Mouse (Mus musculus) heart, adult 2 months (tissue): ENCODE results near the gene Cnn2. TPM values are rescaled to one million over a fixed set of nuclear protein-coding genes. Genes with fewer than 3 reads are reported as not detected.

ENCODE experiments used
- DNase-seq, 2 experiments: peaks; one replicate each; pipeline ENCODE4 v3.0.0; 2021
- H3K27ac ChIP-seq: fragments of 200-600 bp; 2 replicates; pipeline ENCODE4 v1.8.1; 2022
- H3K27me3 ChIP-seq: fragments of 200-500 bp; 2 replicates; pipeline ENCODE4 v1.6.1; 2012; ENCODE audit warnings: mild to moderate bottlenecking, low read length, inconsistent platforms, mixed read lengths; ENCODE audit not compliant: control insufficient read depth, insufficient read depth
- H3K36me3 ChIP-seq: fragments of 200-500 bp; 2 replicates; pipeline ENCODE4 v1.6.1; 2012; ENCODE audit warnings: low read length, inconsistent platforms; ENCODE audit not compliant: control insufficient read depth, insufficient read depth
- H3K4me1 ChIP-seq: fragments of 200-500 bp; 2 replicates; pipeline ENCODE4 v1.6.1; 2011; ENCODE audit warnings: low read length; ENCODE audit not compliant: control insufficient read depth, insufficient read depth
- H3K4me3 ChIP-seq: fragments of 200-600 bp; 2 replicates; pipeline ENCODE4 v1.8.1; 2022
- H3K79me2 ChIP-seq: fragments of 200-500 bp; replicated peaks from 2 replicates; pipeline ENCODE4 v1.6.1; 2012; ENCODE audit warnings: mild to moderate bottlenecking, inconsistent platforms, low read length, moderate library complexity, mixed read lengths; ENCODE audit not compliant: control insufficient read depth, insufficient read depth
- H3K9ac ChIP-seq: fragments of 200-500 bp; 2 replicates; pipeline ENCODE4 v1.6.1; 2012; ENCODE audit warnings: low read depth, mild to moderate bottlenecking, control low read depth, inconsistent platforms, low read length, mixed read lengths
- CTCF ChIP-seq: fragments of 200-600 bp; IDR thresholded peaks from 2 replicates; pipeline ENCODE4 v1.8.1; 2022; ENCODE audit warnings: antibody characterized with exemption, mild to moderate bottlenecking, moderate library complexity
- EP300 ChIP-seq: fragments of 200-500 bp; IDR thresholded peaks from 2 replicates; pipeline ENCODE4 v1.6.1; 2011; ENCODE audit warnings: low read depth, low read length, control low read depth; ENCODE audit not compliant: insufficient read depth
- POLR2A ChIP-seq: fragments of 200-500 bp; IDR thresholded peaks from 2 replicates; pipeline ENCODE4 v1.6.1; 2011; ENCODE audit warnings: mild to moderate bottlenecking, low read depth, low read length, control low read depth; ENCODE audit not compliant: insufficient read depth
- WGBS: fragments of 180-500 bp; shearing (Covaris S2); methylation state at CpG from one replicate; pipeline ENCODE4 v1.1.7; 2018; 5-methylcytosine and 5-hydroxymethylcytosine counted together
- intact Hi-C: fragments of 180-260 bp; cut with DNase I; formaldehyde crosslinking; loops from one replicate; pipeline ENCODE4 v1.15.1; 2025
- polyA plus RNA-seq: library from polyadenylated mRNA; depleted of rRNA; stranded (reverse); fragments of >200 nt; gene quantifications from 2 replicates; pipeline ENCODE4 v1.2.3, GENCODE M21; 2012
- total RNA-seq, 2 experiments: library from RNA; stranded (reverse); gene quantifications; 2 replicates each; pipeline ENCODE4 v1.2.3; 2021

Gene Cnn2
- total and polyA plus RNA-seq, 3 experiments, result 30.2 to 52.5 (median 39.3) TPM

DNA sequence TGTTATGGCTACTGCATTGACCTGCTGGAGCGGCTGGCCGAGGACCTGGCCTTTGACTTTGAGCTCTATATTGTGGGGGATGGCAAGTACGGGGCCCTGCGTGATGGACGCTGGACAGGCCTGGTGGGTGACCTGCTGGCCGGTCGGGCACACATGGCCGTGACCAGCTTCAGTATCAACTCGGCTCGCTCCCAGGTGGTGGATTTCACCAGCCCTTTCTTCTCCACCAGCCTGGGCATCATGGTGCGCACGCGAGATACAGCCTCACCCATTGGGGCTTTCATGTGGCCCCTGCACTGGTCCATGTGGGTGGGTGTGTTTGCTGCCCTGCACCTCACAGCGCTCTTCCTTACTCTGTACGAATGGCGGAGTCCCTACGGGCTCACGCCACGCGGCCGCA lies 14.3 kb upstream of the Cnn2 start:
- Histone ChIP-seq H3K36me3 (no peaks in the 10 kb centered on the region), H3K27me3 (peaks cover 7% of the 10 kb centered on the region), H3K4me3 (no peak overlapping the region), H3K4me1 (no peaks in the 10 kb centered on the region), H3K9ac (no peak overlapping the region), H3K27ac (no peak overlapping the region), H3K79me2 (no peaks in the 10 kb centered on the region)
- no peak for TF ChIP-seq POLR2A
- no peak for TF ChIP-seq CTCF
- no peak for TF ChIP-seq EP300
- intact Hi-C loops, result no loop called here
- DNase-seq, result no peak
- WGBS, result 87% methylated on average over 21 of the region's 21 CpGs

DNA sequence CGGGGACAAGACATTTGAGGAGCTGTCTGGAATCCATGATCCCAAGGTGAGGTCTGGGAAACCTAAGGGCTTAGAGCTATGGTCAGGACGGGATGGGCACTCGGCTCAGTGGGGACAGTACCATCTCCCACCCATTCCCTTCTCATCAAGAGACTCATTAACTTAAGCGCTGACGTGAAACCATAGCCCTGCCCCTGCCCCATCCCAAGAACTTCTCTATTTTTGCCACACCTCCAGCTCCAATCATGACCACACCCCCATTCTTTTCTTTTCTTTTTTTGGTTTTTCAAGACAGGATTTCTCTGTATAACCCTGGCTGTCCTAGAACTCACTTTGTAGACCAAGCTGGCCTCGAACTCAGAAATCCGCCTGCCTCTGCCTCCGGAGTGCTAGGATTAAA lies 13.7 kb upstream of the Cnn2 start:
- no peak for DNase-seq
- intact Hi-C loops, result no loop called here
- Histone ChIP-seq H3K36me3 (no peaks in the 10 kb centered on the region), H3K27ac (no peak overlapping the region), H3K27me3 (peaks cover 7% of the 10 kb centered on the region), H3K4me3 (no peak overlapping the region), H3K9ac (no peak overlapping the region), H3K79me2 (no peaks in the 10 kb centered on the region), H3K4me1 (no peaks in the 10 kb centered on the region)
- 83% methylated on average over 8 of the region's 8 CpGs for WGBS
- TF ChIP-seq EP300, result no peak
- no peak for TF ChIP-seq POLR2A
- no peak for TF ChIP-seq CTCF

DNA sequence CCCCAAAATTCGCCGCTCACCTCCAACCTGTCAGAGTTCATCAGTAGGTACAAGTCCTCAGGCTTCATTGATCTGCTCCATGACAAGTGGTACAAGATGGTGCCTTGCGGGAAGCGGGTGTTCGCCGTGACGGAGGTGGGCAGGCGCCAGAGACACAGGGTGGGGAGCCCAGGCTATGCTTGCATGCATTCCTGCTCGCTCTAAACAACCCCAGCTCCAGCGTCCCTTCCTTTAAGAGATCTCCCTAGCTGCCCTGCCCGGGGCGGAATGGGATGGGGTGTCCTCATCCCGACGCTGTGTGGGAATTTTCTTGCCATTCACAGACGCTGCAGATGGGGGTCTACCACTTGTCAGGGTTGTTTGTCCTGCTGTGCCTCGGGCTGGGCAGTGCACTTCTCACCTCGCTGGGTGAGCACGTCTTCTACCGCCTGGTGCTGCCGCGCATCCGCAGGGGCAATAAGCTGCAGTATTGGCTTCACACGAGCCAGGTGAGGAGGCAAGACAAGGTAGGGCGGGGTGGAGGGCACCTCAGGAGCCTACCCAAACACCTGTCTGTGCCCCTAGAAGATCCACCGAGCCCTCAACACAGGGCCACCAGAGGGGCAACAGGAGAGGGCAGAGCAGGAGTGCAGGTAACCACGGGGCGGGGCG lies 12.2 kb upstream of the Cnn2 start:
- no peaks in the 10 kb centered on the region for H3K36me3 ChIP-seq
- H3K79me2 ChIP-seq, result no peaks in the 10 kb centered on the region
- intact Hi-C loops, result no loop called here
- no peak overlapping the region for H3K4me3 ChIP-seq
- no peaks in the 10 kb centered on the region; the same call in 1 of the 2 replicates for H3K4me1 ChIP-seq
- DNase-seq, result no peak
- H3K27me3 ChIP-seq, result no peaks in the 10 kb centered on the region
- no peak overlapping the region for H3K27ac ChIP-seq
- WGBS, result 88% methylated on average over 28 of the region's 28 CpGs
- H3K9ac ChIP-seq, result no peak overlapping the region
- TF ChIP-seq POLR2A (no peak), EP300 (no peak), CTCF (no peak)

DNA sequence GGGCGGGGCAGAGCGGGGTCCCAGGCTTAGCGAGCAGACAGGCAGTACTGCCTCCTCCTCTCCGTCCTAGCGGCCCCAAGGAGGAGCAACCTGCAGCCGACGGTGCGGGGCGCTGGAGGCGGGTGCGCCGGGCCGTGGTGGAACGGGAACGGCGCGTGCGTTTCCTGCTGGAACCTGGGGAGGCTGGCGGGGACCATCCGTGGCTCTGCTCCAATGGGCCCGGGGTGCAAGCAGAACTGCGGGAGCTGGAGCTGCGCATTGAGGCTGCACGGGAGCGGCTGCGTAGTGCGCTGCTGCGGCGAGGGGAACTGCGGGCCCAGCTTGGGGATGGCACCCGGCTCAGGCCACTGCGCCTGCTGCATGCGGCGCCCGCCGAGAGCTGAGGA lies 11.7 kb upstream of the Cnn2 start:
- Histone ChIP-seq H3K36me3 (no peaks in the 10 kb centered on the region), H3K27ac (no peak overlapping the region), H3K27me3 (no peaks in the 10 kb centered on the region), H3K9ac (no peak overlapping the region), H3K4me3 (no peak overlapping the region), H3K79me2 (0 out of 2 replicates have a peak, but pooled peaks cover 3% of the 10 kb centered on the region), H3K4me1 (no peaks in the 10 kb centered on the region; the same call in 1 of the 2 replicates)
- no peak for DNase-seq
- TF ChIP-seq EP300 (no peak), CTCF (no peak), POLR2A (no peak)
- 86% methylated on average over 36 of the region's 36 CpGs for WGBS
- intact Hi-C loops, result no loop called here

DNA sequence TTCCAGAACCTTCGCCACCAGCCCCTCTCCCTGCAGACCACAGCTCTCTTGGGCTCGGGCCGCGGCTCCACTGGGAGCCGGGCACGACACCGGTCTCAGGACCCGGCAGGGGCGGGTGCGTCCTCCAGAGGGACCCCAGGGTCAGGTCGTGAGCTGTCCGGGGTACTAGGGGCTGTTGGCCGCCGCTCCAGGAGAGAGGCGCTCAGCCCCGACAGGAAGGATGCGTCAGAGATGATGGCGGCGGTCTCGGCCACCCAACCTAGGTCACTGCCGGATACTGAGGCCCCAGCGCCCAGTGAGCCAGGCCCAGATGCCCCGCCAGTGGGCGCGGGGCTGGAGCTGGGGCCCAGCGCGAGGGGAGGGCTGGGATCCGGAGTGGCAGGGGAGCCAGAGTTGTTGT lies 11.1 kb upstream of the Cnn2 start:
- DNase-seq, result no peak
- no peak overlapping the region for H3K9ac ChIP-seq
- no peak overlapping the region for H3K4me3 ChIP-seq
- intact Hi-C loops, result no loop called here
- 87% methylated on average over 28 of the region's 28 CpGs for WGBS
- TF ChIP-seq POLR2A (no peak), EP300 (no peak), CTCF (no peak)
- no peaks in the 10 kb centered on the region for H3K36me3 ChIP-seq
- no peaks in the 10 kb centered on the region for H3K27me3 ChIP-seq
- H3K4me1 ChIP-seq, result no peaks in the 10 kb centered on the region; the same call in 1 of the 2 replicates
- H3K79me2 ChIP-seq, result 0 out of 2 replicates have a peak, but pooled peaks cover 3% of the 10 kb centered on the region
- no peak overlapping the region for H3K27ac ChIP-seq

DNA sequence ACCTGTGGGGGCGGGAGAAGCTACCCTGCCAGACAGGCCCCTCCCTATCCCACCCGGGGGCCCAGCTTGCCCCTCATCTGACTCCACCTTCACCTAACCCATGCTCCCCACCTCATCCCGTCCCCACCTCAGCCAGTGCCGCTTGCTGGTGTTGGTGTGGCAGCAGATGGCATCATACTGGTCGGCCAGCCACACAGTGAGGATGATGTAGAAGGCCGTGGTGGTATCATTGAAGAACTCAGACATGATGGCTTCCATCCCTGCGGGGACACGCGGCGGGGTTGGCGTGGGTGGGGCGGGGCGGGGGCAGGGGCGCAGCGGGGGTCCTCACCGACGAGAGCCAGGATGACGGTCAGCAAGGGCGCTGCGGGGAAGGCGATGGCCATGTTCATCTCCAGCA lies 10.3 kb upstream of the Cnn2 start:
- TF ChIP-seq CTCF (no peak), POLR2A (no peak), EP300 (no peak)
- H3K79me2 ChIP-seq, result peaks cover 3% of the 10 kb centered on the region; the same call in 1 of the 2 replicates
- WGBS, result 94% methylated on average over 21 of the region's 21 CpGs
- H3K4me1 ChIP-seq, result peaks cover 3% of the 10 kb centered on the region; the same call in 1 of the 2 replicates
- no peak overlapping the region for H3K9ac ChIP-seq
- DNase-seq, result no peak
- no peaks in the 10 kb centered on the region for H3K27me3 ChIP-seq
- H3K36me3 ChIP-seq, result no peaks in the 10 kb centered on the region
- H3K4me3 ChIP-seq, result no peak overlapping the region
- no peak overlapping the region for H3K27ac ChIP-seq
- intact Hi-C loops, result no loop called here
